Mouse (Mus musculus): Measurements from ENCODE around the gene Cacfd1. TPM values are rescaled to one million over a fixed set of nuclear protein-coding genes. Genes with fewer than 3 reads are reported as not detected.

Cacfd1 gene
- polyA plus RNA-seq, 1 experiment from 2014 or later: 97.4 TPM

DNA sequence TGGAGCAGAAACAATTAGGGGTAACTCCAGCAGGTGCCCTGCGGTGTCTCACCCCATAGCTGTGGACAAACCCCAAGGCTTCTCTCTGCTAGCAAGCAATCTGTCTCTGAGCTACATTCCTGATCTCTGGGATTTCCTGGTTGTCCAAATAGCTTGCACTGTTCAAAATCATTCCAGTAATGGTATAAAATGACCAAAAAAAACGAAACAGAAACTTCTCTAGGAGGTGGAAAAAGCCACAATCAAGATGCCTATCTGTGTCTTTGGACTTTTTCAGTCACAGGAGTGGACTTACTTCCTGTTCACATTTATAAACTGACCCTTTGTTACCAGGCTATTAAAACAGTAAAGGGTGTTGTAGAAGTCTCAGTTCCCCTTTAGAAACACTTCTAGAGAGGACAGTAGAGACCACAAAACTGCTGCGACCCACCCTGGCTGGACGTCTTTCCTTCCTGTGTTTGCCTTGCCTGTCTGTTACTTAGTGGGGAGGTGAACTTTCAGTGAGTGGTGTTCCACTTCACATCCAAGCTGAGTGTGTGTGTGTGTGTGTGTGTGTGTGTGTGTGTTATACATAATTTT is 18.8 kb downstream of the Cacfd1 start:
- DNase-seq (ENCODE audit: low spot score): no peak
- Histone ChIP-seq H3K27ac (replicated peaks) (no peak overlapping the region), H3K27me3 (replicated peaks; ENCODE audit: low read depth, poor library complexity, severe bottlenecking) (peaks cover 34% of the 10 kb centered on the region), H3K4me1 (peaks cover 13% of the 10 kb centered on the region), H3K9me3 (no peaks in the 10 kb centered on the region), H3K36me3 (replicated peaks) (no peaks in the 10 kb centered on the region), H3K4me3 (peak overlapping the region; percentile 53)
- WGBS: 74% methylated on average over 4 of the region's 4 CpGs

DNA sequence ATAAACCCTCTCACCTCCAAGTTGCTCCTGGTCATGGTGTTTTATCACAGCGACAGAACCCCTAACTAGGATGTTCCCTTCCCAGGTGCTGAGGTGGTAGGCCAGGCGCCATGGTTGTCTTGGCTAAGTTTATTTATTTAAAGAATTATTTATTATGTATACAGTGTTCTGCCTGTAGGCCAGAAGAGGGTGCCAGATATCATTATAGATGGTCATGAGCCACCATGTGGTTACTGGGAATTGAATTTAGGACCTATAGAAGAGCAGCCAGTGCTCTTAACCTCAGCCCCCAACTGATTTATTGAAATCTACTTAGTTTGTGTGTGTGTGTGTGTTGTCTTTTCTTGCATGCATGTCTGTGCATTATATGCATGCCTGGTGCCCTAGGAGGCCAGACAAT is 22.6 kb downstream of the Cacfd1 start:
- Histone ChIP-seq H3K36me3 (replicated peaks) (no peaks in the 10 kb centered on the region), H3K4me1 (peaks cover 16% of the 10 kb centered on the region), H3K9me3 (no peaks in the 10 kb centered on the region), H3K4me3 (no peak overlapping the region), H3K27me3 (replicated peaks; ENCODE audit: low read depth, poor library complexity, severe bottlenecking) (peaks cover 26% of the 10 kb centered on the region), H3K27ac (replicated peaks) (no peak overlapping the region)
- 83% methylated on average over 2 of the region's 2 CpGs for WGBS
- DNase-seq (ENCODE audit: low spot score): no peak

DNA sequence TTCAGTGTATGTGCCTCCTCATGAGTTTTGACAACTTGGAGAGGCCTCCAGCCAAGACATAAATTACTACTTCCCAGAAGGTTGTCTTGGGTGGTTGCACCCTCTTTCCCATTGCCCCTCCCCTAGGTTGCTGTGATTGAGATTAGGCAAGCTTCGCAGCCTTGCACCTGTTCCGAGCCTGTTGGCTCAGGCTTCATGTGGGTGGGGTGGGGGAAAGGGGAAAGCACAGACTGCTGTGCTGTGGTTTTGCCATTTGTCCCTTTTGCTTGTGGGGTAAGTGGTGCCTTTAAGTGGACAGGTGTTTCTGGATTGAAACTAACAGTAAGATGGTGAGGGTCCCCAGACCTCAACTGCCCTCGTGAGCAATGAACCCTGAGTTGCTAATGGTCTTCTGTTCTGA is 26.3 kb downstream of the Cacfd1 start:
- no peak for DNase-seq (ENCODE audit: low spot score)
- Histone ChIP-seq H3K4me3 (no peak overlapping the region), H3K9me3 (no peaks in the 10 kb centered on the region), H3K27ac (replicated peaks) (no peak overlapping the region), H3K4me1 (peaks cover 6% of the 10 kb centered on the region; the same call in 1 of the 2 replicates), H3K36me3 (replicated peaks) (no peaks in the 10 kb centered on the region), H3K27me3 (replicated peaks; ENCODE audit: low read depth, poor library complexity, severe bottlenecking) (no peaks in the 10 kb centered on the region)
- 83% methylated on average over 3 of the region's 3 CpGs for WGBS

DNA sequence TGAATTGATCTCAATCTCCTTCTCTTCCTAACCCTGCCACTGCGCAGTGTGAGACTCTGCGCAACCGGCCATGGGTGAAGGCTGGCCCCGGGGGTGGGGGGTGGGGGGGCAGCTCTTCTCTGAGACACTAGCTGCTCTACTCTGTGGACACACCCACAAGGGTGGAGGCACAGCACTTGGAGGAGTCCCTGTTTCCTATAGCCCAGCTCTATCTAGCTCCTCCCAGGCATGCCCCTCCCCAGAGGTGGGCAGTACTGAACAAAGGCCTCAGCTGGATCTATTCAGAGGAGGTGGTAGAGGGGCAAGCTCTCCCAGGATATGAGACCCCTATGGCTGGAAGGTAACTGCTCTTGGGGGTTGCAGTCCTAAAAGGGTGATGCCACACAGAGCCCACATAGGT is 27.3 kb downstream of the Cacfd1 start:
- WGBS: 74% methylated on average over 4 of the region's 4 CpGs
- Histone ChIP-seq H3K27ac (replicated peaks) (no peak overlapping the region), H3K27me3 (replicated peaks; ENCODE audit: low read depth, poor library complexity, severe bottlenecking) (no peaks in the 10 kb centered on the region), H3K4me1 (peaks cover 6% of the 10 kb centered on the region; the same call in 1 of the 2 replicates), H3K9me3 (no peaks in the 10 kb centered on the region), H3K36me3 (replicated peaks) (no peaks in the 10 kb centered on the region), H3K4me3 (no peak overlapping the region)
- DNase-seq (ENCODE audit: low spot score): no peak

DNA sequence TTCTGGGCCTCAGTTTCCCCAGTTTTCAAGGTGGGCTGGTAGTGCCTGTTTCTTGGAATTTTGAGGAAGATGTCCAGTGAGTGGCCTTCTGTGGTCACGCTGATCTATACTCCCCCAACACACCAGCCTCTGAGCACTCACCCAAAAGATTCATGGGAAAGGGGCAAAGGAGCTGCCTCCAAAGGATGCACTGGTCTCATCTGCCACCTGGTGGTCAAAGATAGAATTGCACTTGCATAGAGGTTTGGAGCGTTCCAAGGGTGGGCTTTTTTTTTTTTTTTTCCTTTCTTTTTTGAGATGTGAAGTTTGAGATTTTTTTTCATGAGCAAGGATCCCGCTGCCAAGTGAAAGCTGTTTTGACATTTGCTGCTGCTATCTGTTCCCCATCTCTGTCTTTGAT is 28.9 kb downstream of the Cacfd1 start:
- Histone ChIP-seq H3K36me3 (replicated peaks) (no peaks in the 10 kb centered on the region), H3K27me3 (replicated peaks; ENCODE audit: low read depth, poor library complexity, severe bottlenecking) (no peaks in the 10 kb centered on the region), H3K27ac (replicated peaks) (no peak overlapping the region), H3K9me3 (no peaks in the 10 kb centered on the region), H3K4me3 (no peak overlapping the region), H3K4me1 (peaks cover 6% of the 10 kb centered on the region; the same call in 1 of the 2 replicates)
- peak; percentile 74 for DNase-seq (ENCODE audit: low spot score)
- WGBS: 2% methylated on average over 3 of the region's 3 CpGs

DNA sequence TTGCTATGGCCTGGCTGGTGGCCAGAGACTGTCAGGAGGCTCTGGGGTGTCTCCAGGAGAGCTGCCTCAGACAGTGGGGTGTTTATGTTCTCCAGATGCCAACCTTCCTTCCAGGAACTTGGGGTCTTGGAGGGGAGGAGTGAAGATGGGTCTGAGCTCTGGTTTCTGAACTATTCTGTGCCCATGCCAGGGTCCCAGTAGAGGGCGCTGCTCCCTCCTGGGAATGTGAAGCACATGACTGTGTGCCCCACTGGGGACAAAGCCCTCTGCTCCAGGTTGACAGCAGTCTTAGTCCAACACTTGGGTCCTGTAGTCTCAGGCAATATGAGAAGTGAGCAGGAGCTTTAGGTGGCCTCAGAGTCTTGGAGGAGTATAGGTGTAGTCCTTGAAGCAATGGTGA is 29.6 kb downstream of the Cacfd1 start:
- peak; percentile 43 for DNase-seq (ENCODE audit: low spot score)
- Histone ChIP-seq H3K9me3 (no peaks in the 10 kb centered on the region), H3K27me3 (replicated peaks; ENCODE audit: low read depth, poor library complexity, severe bottlenecking) (no peaks in the 10 kb centered on the region), H3K27ac (replicated peaks) (no peak overlapping the region), H3K36me3 (replicated peaks) (no peaks in the 10 kb centered on the region), H3K4me3 (no peak overlapping the region), H3K4me1 (peaks cover 6% of the 10 kb centered on the region; the same call in 1 of the 2 replicates)
- 5% methylated on average over 1 of the region's 1 CpGs for WGBS

DNA sequence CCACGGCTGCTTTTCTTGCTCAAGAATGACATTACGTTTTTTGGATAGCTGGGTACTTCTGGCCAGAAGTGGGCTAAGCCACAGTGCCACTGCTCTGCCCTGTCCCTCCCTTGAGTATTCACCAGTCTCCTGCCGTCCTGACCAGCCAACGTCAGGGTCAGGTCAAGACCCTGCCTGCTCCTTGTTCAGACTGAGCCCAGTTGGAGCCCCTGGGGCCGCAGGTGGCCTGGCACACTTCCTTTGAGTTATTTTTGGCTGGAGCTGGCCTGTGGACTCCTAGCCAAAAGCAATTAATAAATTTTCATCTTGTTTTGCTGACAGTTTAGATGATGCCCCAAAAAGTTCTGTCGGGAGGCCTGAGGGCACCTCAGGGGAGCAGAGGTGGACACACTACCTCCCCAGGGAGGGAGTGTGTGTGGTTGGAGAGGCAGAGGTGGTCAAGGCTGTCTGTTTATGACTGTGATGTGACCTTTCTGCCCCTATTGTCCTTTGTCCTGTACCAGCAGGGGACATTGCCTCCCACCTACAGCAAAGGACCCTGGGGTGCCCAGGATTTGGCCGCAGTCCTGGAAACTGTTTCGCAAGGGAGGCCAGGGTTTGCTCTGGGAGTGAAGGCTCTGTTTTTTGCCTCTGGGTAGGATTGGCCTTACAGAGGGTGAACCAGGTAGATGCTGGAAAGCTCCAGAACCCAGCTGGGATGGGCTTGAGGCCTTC is 32.6 kb downstream of the Cacfd1 start:
- peaks cover 2% of the 10 kb centered on the region; the same call in 1 of the 2 replicates for H3K4me1 ChIP-seq
- H3K9me3 ChIP-seq: no peaks in the 10 kb centered on the region
- WGBS: 61% methylated on average over 8 of the region's 8 CpGs
- no peak overlapping the region for H3K27ac ChIP-seq (replicated peaks)
- H3K27me3 ChIP-seq (replicated peaks; ENCODE audit: low read depth, poor library complexity, severe bottlenecking): 0 out of 2 replicates have a peak, but pooled peaks cover 8% of the 10 kb centered on the region
- no peak overlapping the region for H3K4me3 ChIP-seq
- no peak for DNase-seq (ENCODE audit: low spot score)
- H3K36me3 ChIP-seq (replicated peaks): no peaks in the 10 kb centered on the region

DNA sequence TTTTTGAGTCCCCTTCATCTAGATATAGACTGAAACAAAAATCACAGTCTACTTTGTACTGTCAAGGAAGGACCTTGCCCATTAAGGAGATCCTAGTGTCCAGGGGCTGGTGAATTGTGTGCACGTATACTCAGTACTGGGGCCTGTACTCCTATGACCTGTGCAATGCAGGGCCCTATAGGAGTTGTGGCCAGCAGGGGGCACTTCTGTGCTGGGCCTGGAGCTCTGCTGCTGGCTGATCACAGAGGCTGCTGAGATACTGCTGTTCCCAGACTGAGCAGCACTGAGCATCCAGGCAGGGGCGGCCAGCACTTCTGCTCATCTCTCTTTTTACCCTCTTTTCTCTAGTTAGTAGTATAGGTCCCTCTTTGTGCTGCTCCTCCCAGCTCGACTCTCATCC is 33.7 kb downstream of the Cacfd1 start:
- no peaks in the 10 kb centered on the region for H3K9me3 ChIP-seq
- no peaks in the 10 kb centered on the region for H3K36me3 ChIP-seq (replicated peaks)
- H3K4me1 ChIP-seq: no peaks in the 10 kb centered on the region; the same call in 1 of the 2 replicates
- WGBS: 22% methylated on average over 3 of the region's 3 CpGs
- no peak overlapping the region for H3K4me3 ChIP-seq
- peak; percentile 88 for DNase-seq (ENCODE audit: low spot score)
- no peak overlapping the region for H3K27ac ChIP-seq (replicated peaks)
- H3K27me3 ChIP-seq (replicated peaks; ENCODE audit: low read depth, poor library complexity, severe bottlenecking): 0 out of 2 replicates have a peak, but pooled peaks cover 8% of the 10 kb centered on the region

DNA sequence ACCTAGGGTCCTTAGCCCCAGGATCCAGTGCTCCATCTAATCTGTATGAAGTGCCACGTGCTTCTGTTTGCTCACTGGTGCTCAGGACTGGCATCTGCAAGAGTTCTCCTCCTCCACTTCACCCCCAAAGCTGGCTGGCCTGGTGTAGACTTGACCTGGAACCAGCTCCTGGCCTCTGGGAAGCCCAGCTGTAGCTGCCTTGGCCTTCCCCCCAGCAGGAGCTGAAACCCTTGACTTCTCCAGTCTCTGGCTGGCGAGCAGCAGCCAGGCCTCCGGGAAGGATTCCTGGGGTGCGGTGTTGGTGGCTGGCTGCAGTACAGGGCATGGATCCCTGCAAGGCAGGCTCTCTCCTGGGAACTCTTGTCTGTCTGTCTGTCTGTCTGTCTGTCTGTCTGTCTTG is 34.4 kb downstream of the Cacfd1 start:
- Histone ChIP-seq H3K27ac (replicated peaks) (no peak overlapping the region), H3K4me3 (no peak overlapping the region), H3K9me3 (no peaks in the 10 kb centered on the region), H3K4me1 (no peaks in the 10 kb centered on the region; the same call in 1 of the 2 replicates), H3K27me3 (replicated peaks; ENCODE audit: low read depth, poor library complexity, severe bottlenecking) (0 out of 2 replicates have a peak, but pooled peaks cover 8% of the 10 kb centered on the region), H3K36me3 (replicated peaks) (no peaks in the 10 kb centered on the region)
- WGBS: 77% methylated on average over 4 of the region's 4 CpGs
- no peak for DNase-seq (ENCODE audit: low spot score)

DNA sequence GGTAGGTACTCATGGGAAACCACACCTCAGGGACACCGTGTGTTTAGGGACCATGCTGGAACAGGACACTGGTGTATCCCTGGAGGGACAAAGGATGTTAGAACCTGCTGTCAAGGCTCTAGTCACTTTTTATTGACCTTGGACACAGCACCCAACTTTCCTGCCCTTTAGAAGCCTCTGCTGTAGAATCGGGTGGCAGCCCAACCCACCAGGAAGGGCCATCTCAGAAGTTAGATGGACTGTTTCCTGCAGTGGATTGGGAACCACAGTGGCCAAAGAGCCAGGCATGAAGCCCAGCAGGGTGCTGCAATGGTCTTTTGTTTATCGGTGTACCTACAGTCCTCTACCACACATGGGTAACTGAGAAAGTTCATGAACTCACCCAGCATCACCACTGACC is 34.9 kb downstream of the Cacfd1 start:
- Histone ChIP-seq H3K4me1 (peaks cover 3% of the 10 kb centered on the region), H3K36me3 (replicated peaks) (no peaks in the 10 kb centered on the region), H3K9me3 (no peaks in the 10 kb centered on the region), H3K4me3 (no peak overlapping the region), H3K27ac (replicated peaks) (no peak overlapping the region), H3K27me3 (replicated peaks; ENCODE audit: low read depth, poor library complexity, severe bottlenecking) (0 out of 2 replicates have a peak, but pooled peaks cover 8% of the 10 kb centered on the region)
- DNase-seq (ENCODE audit: low spot score): no peak
- WGBS: 81% methylated on average over 3 of the region's 3 CpGs

DNA sequence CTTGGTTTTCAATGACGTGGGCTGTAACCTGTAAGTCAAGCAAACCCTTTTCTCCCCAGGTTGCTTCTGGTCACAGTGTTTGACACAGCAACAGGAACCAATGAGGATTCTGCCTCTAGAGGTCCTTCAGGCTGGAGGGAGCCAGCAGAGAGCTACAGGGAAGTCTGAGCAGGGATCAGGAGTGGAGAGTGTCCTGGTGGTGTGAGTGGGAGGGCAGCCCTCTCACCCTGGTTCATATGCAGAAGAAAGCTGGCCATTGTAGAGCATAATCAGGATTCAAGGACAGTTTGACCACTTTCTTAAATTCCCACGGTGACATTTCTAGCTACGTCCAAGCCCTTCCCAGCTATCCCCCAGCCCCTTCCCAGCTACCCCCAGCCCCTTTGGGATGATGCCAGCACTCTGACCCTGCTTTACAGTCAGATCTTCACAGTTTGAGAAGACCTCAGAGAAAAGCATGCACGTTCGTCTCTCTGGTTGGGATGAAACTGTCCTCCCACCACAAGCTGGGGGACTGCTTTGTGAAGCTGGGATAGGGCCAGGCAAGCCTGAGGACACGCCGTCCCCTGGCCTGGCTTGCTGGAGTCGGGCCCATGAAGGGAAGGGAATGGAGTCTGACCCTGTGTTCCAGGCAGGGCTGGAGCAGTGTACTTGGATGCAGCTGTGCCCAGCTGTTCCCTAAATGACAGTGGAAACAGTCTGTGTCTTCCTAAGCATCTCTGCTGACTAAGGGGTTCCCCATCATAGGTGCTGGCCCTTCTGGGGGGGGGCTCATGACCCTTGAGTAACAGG is 36.4 kb downstream of the Cacfd1 start:
- 0 out of 2 replicates have a peak, but pooled peaks cover 8% of the 10 kb centered on the region for H3K27me3 ChIP-seq (replicated peaks; ENCODE audit: low read depth, poor library complexity, severe bottlenecking)
- no peak overlapping the region for H3K27ac ChIP-seq (replicated peaks)
- DNase-seq (ENCODE audit: low spot score): no peak
- 75% methylated on average over 8 of the region's 8 CpGs for WGBS
- no peaks in the 10 kb centered on the region for H3K9me3 ChIP-seq
- no peaks in the 10 kb centered on the region for H3K36me3 ChIP-seq (replicated peaks)
- no peak overlapping the region for H3K4me3 ChIP-seq
- H3K4me1 ChIP-seq: peaks cover 5% of the 10 kb centered on the region

DNA sequence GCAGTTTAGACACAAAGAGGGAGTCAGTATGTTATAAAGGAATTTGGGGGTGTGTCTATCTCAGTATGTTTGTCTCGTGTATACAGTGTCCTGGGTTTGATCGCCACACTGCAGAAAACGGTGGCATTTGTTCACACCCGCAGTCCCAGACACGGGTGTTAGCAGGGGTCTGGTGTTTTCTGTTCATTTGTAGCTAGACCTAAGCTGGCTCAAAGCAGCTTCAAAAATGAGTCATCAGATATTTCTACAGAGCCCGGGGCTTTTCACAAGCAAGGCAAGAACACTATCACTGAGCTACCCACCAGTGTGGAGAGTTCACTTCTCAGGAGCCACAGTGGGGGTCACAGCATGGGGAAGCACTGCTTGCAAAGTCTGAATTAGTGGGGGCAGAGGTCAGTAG is 39.7 kb downstream of the Cacfd1 start:
- Histone ChIP-seq H3K27me3 (replicated peaks; ENCODE audit: low read depth, poor library complexity, severe bottlenecking) (0 out of 2 replicates have a peak, but pooled peaks cover 8% of the 10 kb centered on the region), H3K4me1 (peaks cover 5% of the 10 kb centered on the region), H3K36me3 (replicated peaks) (no peaks in the 10 kb centered on the region), H3K9me3 (no peaks in the 10 kb centered on the region), H3K27ac (replicated peaks) (no peak overlapping the region), H3K4me3 (no peak overlapping the region)
- no peak for DNase-seq (ENCODE audit: low spot score)
- WGBS: 56% methylated on average over 6 of the region's 6 CpGs
